Mouse (Mus musculus): ENCODE measurements around the gene Irak4.

Gene Irak4

GRCm38 (mm10) chr15:94616036-94616435, 72.6 kb downstream of the Irak4 start:
- DNase-seq (ENCODE audit: extremely low read depth, low read depth, low spot score), result no peak

GRCm38 (mm10) chr15:94620909-94621308, 77.5 kb downstream of the Irak4 start:
- DNase-seq (ENCODE audit: extremely low read depth, low read depth, low spot score), result no peak

GRCm38 (mm10) chr15:94628463-94628829, 85.0 kb downstream of the Irak4 start:
- DNase-seq (ENCODE audit: extremely low read depth, low read depth, low spot score), result no peak

- DNase-seq (ENCODE audit: extremely low read depth, low read depth, low spot score), result no peak
Observed at GRCm38 (mm10) chr15:94628830-94629601, 85.6 kb downstream of the Irak4 start, which contains the start of gene Tmem117. Gene Tmem117 (plus strand): TSS chr15:94629232.

- no peak for DNase-seq (ENCODE audit: extremely low read depth, low read depth, low spot score)
Observed at GRCm38 (mm10) chr15:94630553-94630952, 87.1 kb downstream of the Irak4 start.
